Mouse (Mus musculus) neural tube, embryonic 12.5 days (tissue): ENCODE data around the gene Psmd3. TPM values are rescaled to one million over a fixed set of nuclear protein-coding genes. Genes with fewer than 3 reads are reported as not detected.

ENCODE experiments used
- ATAC-seq: fragments of 200-750 bp; cut with Nextera tagmentation; 2 replicates; pipeline ENCODE4 v1.8.0; 2017; ENCODE audit warnings: low read depth, mild to moderate bottlenecking, moderate TSS enrichment, moderate library complexity; ENCODE audit not compliant: low FRiP score
- H3K27ac ChIP-seq: fragments of 300-500 bp; sonication (generic); 2 replicates; pipeline ENCODE4 v1.5.1; 2016
- H3K27me3 ChIP-seq: fragments of 300-500 bp; sonication (generic); replicated peaks from 2 replicates; pipeline ENCODE4 v1.6.1; 2016; ENCODE audit warnings: mild to moderate bottlenecking
- H3K36me3 ChIP-seq: fragments of 300-500 bp; sonication (generic); 2 replicates; pipeline ENCODE4 v1.6.1; 2016; ENCODE audit warnings: mild to moderate bottlenecking
- H3K4me1 ChIP-seq: fragments of 300-500 bp; sonication (generic); 2 replicates; pipeline ENCODE4 v1.6.1; 2016
- H3K4me2 ChIP-seq: fragments of 300-500 bp; sonication (generic); replicated peaks from 2 replicates; pipeline ENCODE4 v1.6.1; 2016; ENCODE audit warnings: mild to moderate bottlenecking
- H3K4me3 ChIP-seq: fragments of 300-500 bp; sonication (generic); 2 replicates; pipeline ENCODE4 v1.5.1; 2016
- H3K9ac ChIP-seq: fragments of 300-500 bp; sonication (generic); 2 replicates; pipeline ENCODE4 v1.6.1; 2016; ENCODE audit warnings: mild to moderate bottlenecking
- H3K9me3 ChIP-seq: fragments of 300-500 bp; sonication (generic); 2 replicates; pipeline ENCODE4 v1.6.1; 2016; ENCODE audit warnings: mild to moderate bottlenecking
- WGBS: fragments of 180-500 bp; shearing (Covaris S2); methylation state at CpG from one replicate; pipeline ENCODE4 v1.1.7; 2016; 5-methylcytosine and 5-hydroxymethylcytosine counted together
- polyA plus RNA-seq: library from polyadenylated mRNA; unstranded; fragments of >200 nt; fragmentation: Nextera tagmentation; extraction: Ambion mirVana; gene quantifications from 2 replicates; pipeline ENCODE4 v1.2.1, GENCODE M21; 2016

The Psmd3 gene
- polyA plus RNA-seq, 1 experiment from 2014 or later, result 231 TPM

DNA sequence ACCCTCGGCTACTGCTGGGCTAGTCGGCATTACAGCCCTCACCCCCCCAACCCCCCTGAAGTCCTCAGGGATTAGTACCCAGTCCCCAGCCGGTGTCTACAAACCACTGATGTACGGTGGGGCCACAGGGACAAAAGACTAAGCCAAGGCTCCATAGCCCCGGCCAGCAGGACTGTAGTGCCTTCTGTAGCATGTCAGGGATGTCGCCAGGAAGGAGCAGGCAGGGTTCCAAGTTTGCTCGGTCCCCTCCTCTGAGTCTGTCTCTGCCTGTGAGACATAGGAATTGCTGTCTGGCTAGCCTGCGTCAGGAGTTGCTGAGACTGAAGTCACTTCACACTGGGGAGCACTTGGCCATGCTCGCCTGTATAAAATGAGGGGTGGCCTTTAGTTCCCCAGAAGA lies 11.9 kb downstream of the Psmd3 start:
- H3K36me3 ChIP-seq, result peaks cover 78% of the 10 kb centered on the region
- no peak for ATAC-seq
- no peaks in the 10 kb centered on the region for H3K4me1 ChIP-seq
- no peak overlapping the region for H3K4me2 ChIP-seq
- H3K4me3 ChIP-seq, result no peak overlapping the region
- no peak overlapping the region for H3K27ac ChIP-seq
- WGBS, result 88% methylated on average over 9 of the region's 9 CpGs
- H3K27me3 ChIP-seq, result no peaks in the 10 kb centered on the region
- no peaks in the 10 kb centered on the region for H3K9me3 ChIP-seq
- no peak overlapping the region for H3K9ac ChIP-seq

DNA sequence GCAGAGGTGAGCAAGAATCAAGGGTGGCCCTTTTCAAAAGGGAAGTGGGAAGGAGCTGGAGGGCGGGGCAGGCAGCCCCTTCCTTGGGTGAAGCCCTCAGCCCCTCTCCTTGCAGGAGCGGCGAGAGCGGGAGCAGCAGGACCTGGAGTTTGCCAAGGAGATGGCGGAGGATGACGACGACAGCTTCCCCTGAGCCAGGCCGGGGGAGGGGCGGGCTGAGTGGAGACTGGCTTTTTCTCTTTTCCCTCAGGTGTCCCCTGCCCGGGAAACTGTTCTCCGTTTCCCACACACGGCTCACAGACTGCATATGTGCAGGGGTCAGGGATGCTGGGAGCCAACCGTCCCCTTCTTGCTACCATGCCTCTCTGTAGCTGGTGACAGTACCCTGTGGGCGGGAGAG lies 13.1 kb downstream of the Psmd3 start:
- no peak overlapping the region for H3K27ac ChIP-seq
- WGBS, result 77% methylated on average over 14 of the region's 14 CpGs

DNA sequence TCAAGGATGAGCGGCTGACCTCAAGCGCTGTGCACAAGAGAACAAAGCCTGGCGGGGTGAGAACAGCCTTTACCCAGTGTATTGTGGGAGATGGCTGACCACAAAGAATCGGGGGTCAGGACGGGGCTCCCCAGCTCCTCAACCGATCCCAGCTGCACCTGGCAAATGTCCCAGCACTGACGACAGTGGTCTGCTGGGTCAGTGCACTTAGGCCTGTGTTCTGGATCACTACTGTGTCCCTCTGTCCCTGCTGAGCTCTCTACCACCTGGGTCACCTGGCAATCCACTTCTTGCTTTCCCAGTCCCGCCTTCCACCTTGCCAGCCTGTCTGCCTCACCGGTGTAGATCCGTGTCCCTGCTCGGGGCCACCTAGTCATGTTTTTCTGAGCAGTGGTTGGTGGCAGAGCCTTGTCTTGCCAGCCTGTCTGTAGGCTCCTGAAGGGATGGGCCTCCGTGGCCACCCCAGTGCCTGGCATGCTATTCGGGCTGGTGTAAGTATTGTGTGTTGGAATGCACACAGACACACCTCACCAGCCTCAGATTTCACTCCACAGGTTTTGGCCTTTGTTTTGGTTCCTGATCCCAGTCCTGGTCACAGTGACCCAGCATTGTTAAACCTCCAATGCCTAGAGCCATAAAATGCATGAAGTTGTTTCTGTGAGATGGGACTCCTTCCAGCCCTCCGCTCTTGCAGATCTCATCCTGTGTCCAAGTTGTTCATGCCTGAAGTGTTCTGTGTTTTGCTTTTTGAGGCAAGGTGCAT lies 14.3 kb downstream of the Psmd3 start:
- Histone ChIP-seq H3K4me2 (no peak overlapping the region), H3K4me3 (no peak overlapping the region), H3K9me3 (no peaks in the 10 kb centered on the region), H3K9ac (no peak overlapping the region), H3K27me3 (no peaks in the 10 kb centered on the region), H3K4me1 (no peaks in the 10 kb centered on the region), H3K27ac (no peak overlapping the region), H3K36me3 (peaks cover 55% of the 10 kb centered on the region)
- no peak for ATAC-seq
- WGBS, result 86% methylated on average over 14 of the region's 14 CpGs

More for the DNA sequence above, 13.1 kb downstream of the Psmd3 start:
- Histone ChIP-seq H3K4me1 (no peaks in the 10 kb centered on the region), H3K9ac (no peak overlapping the region), H3K27me3 (no peaks in the 10 kb centered on the region), H3K4me3 (no peak overlapping the region), H3K4me2 (no peak overlapping the region), H3K9me3 (no peaks in the 10 kb centered on the region), H3K36me3 (peaks cover 67% of the 10 kb centered on the region)
- no peak for ATAC-seq

DNA sequence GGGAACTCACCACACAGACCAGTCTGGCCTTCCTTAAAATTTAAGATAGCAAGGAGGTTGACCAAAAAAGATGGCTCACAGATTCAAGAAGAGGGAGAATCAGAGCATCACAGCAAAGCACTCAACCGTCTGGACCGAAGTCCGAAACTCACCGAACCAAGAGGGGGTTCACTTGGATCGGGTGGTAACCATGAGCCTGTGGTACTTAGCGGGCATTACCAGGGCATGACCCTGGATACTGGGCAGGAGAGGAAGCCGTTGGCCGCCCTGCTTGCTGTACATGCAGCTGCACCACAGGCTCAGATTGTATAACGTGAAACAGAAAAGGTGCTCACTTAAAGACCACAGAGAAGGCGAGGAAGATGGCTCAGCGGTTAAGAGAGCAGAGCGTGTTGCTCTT lies 14.9 kb downstream of the Psmd3 start:
- Histone ChIP-seq H3K27me3 (no peaks in the 10 kb centered on the region), H3K36me3 (peaks cover 49% of the 10 kb centered on the region), H3K4me3 (no peak overlapping the region), H3K9ac (no peak overlapping the region), H3K4me2 (no peak overlapping the region), H3K27ac (no peak overlapping the region), H3K4me1 (no peaks in the 10 kb centered on the region), H3K9me3 (no peaks in the 10 kb centered on the region)
- no peak for ATAC-seq
- WGBS, result 90% methylated on average over 12 of the region's 12 CpGs

DNA sequence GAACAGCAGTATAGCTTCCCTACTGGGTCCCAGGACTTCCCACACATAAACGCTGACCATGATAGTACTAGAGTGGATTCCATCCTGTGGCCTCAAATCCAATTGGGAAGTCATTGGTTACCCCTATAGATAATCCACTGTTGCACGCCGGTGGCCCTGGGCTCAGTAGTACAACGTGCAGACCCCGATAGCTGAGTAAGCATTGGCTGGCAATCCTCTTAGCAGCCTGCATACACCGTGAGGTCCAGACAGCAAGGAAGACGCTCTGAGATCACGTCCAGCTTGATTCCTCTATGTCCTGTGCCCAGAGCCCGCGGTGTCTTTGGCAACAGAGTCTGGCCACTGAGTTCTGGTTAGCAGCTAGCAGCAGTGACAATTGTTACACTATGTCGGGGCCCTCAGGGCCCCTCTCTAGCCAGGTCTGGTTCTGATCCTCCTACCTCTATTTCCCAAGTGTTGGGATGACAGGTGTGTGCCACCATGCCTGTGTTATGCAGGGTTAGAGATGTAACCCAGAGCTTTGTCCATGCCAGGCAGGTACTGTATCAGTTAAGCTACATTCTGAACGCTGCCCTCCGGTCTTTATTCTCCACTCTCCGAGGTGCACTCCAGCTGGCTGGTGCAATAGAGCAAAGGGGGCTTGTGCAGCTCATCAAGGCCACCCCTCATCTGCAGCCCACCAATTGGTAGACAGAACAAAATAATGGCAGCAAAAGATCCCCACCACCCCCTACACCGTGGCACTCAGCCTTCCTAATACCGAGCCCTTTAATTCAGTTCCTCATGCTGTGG lies 16.7 kb downstream of the Psmd3 start:
- ATAC-seq, result no peak
- Histone ChIP-seq H3K27me3 (no peaks in the 10 kb centered on the region), H3K27ac (no peak overlapping the region), H3K4me2 (no peak overlapping the region), H3K4me1 (no peaks in the 10 kb centered on the region), H3K9ac (no peak overlapping the region), H3K36me3 (peaks cover 34% of the 10 kb centered on the region), H3K4me3 (no peak overlapping the region), H3K9me3 (no peaks in the 10 kb centered on the region)
- WGBS, result 85% methylated on average over 16 of the region's 16 CpGs

DNA sequence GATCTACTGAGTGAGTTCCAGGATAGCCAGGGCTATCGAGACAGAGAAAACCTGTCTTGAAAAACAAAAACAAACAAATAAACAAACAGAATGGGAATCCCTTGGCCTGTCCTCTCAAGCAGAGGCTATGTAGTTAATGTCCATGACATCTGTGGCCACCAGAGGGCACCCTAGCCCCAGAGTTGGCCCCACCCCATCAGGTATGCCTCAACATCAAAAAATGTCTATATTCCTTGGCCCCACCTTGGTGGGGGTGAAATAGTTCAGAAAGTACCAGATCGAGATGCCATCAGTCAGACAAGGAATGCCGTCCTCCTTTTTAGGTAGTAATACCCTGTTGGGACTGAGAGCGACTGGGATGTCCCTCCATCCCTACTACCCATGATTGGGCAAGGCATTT lies 17.6 kb downstream of the Psmd3 start:
- WGBS, result 47% methylated on average over 4 of the region's 4 CpGs
- H3K4me1 ChIP-seq, result no peaks in the 10 kb centered on the region
- no peaks in the 10 kb centered on the region for H3K9me3 ChIP-seq
- no peaks in the 10 kb centered on the region for H3K27me3 ChIP-seq
- no peak for ATAC-seq
- H3K27ac ChIP-seq, result no peak overlapping the region
- H3K9ac ChIP-seq, result no peak overlapping the region
- H3K36me3 ChIP-seq, result peaks cover 34% of the 10 kb centered on the region
- no peak overlapping the region for H3K4me3 ChIP-seq
- no peak overlapping the region for H3K4me2 ChIP-seq

DNA sequence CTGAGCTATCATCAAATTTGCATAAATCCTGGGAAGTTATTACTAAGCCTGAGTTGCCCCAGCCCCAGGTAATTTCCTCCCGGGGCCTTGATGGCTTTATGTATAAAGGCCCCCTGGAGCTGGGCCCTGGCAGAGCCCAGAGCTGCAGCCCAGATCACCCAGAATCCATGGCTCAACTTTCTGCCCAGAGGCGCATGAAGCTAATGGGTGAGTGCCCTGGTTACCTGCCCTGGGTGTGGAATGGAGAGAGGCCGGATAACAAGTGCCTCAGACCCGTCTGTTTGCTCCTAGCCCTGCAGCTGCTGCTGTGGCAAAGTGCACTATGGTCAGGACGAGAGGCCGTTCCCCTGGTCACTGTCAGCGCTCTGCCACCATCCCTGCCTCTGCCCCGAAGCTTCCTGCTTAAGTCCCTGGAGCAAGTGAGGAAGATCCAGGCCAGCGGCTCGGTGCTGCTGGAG lies 18.9 kb downstream of the Psmd3 start, which contains the start of gene Csf3:
TSS of gene Csf3 (plus strand) at position 51 of the 458 bp plus-strand sequence.
- 0 out of 2 replicates have a peak within 1 kb of the TSS, but pooled peaks have one; percentile 23 for H3K9ac ChIP-seq
- 31% methylated on average over 10 of the region's 10 CpGs for WGBS
- no peak within 1 kb of the TSS for H3K4me3 ChIP-seq

DNA sequence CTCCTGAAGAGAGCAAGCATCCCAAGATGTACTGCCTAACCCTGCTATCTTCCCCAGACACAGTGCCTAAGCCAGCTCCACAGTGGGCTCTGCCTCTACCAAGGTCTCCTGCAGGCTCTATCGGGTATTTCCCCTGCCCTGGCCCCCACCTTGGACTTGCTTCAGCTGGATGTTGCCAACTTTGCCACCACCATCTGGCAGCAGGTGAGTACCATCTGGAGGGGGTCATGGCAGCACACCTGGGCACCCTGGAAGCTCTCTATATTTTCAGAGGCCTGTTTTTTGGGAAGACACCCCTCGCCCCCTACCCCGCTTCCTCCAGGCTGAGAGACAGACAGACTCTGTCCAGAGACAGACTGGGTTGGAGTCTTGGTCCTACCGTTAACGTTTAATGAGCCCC lies 20.0 kb downstream of the Psmd3 start:
- no peaks in the 10 kb centered on the region for H3K27me3 ChIP-seq
- H3K27ac ChIP-seq, result no peak overlapping the region
- H3K36me3 ChIP-seq, result peaks cover 37% of the 10 kb centered on the region
- ATAC-seq, result no peak
- 69% methylated on average over 5 of the region's 5 CpGs for WGBS
- no peak overlapping the region for H3K4me2 ChIP-seq
- no peak overlapping the region for H3K4me3 ChIP-seq
- no peaks in the 10 kb centered on the region for H3K4me1 ChIP-seq
- H3K9me3 ChIP-seq, result no peaks in the 10 kb centered on the region
- H3K9ac ChIP-seq, result no peak overlapping the region

More for the DNA sequence above, 18.9 kb downstream of the Psmd3 start, which contains the start of gene Csf3:
- Histone ChIP-seq H3K4me2 (no peak within 1 kb of the TSS), H3K36me3 (peaks cover 34% of the 10 kb centered on the region), H3K27ac (no peak within 1 kb of the TSS), H3K9me3 (no peaks in the 10 kb centered on the region), H3K27me3 (no peaks in the 10 kb centered on the region), H3K4me1 (no peaks in the 10 kb centered on the region)
- ATAC-seq, result no peak

DNA sequence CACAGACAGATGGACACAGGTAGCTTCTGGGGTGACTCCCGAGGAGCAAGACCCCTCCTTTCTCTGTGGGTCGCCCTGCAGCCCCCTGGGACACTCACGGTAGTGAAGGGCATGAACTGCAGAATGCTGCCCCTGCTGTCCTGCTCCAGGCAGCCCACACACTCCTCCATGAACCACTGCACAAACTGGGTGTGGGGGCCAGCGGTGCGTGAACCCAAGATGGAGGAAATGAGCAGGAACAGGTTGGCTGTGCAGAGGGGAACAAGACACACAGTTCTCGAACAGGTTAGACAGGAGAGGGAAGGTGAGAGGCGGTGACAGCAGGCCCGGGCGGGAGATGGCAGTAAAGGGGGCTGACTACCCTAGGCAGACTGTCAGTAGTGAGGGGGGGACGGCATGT lies 22.7 kb downstream of the Psmd3 start:
- Histone ChIP-seq H3K27me3 (no peaks in the 10 kb centered on the region), H3K9ac (no peak overlapping the region), H3K4me3 (no peak overlapping the region), H3K9me3 (no peaks in the 10 kb centered on the region), H3K4me1 (no peaks in the 10 kb centered on the region), H3K27ac (no peak overlapping the region), H3K36me3 (peaks cover 62% of the 10 kb centered on the region), H3K4me2 (no peak overlapping the region)
- 88% methylated on average over 10 of the region's 10 CpGs for WGBS
- no peak for ATAC-seq

DNA sequence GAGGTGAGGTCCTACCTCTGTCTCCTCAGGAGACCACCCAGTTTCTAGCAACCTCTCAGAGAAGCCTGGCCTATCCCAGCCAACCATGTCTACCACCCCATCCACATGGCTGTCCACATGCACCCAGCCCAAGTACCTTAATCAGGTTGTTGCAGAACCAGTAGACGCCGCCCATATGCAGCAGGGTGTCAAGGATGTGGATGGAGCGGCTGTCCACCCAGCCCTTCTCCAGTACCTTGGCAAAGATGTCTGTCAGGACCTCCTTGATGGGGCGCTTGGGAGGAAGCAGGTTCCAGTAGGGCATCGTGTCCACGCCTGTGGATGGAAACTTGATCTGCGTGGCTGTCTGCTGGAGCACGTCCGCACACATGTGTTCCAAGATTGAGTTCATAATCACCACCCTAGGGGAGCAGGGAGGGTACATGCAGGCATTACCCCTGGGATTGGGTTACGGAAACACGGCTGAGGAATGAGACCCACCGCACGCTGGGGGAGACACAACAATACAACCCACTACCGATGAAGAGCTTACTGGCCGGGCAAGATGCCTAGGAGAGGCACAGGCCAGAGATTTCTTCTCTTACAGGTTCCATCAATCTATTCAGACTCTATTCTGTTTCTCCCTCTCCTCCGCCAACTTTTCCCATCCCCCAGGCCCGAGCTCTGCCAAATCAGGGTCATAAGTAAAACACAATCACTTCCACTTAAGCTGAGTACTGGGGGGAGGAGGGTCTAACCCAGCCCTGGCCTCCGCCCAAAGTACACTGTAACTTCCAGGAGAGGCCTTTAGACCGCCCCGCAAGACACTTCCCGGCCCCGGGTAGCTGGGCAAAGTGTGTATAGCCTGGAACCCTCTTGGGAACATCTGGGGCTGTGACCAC lies 25.3 kb downstream of the Psmd3 start:
- Histone ChIP-seq H3K4me1 (no peaks in the 10 kb centered on the region), H3K9me3 (no peaks in the 10 kb centered on the region), H3K27me3 (no peaks in the 10 kb centered on the region), H3K9ac (no peak overlapping the region), H3K4me3 (no peak overlapping the region), H3K4me2 (no peak overlapping the region), H3K27ac (no peak overlapping the region), H3K36me3 (peaks cover 79% of the 10 kb centered on the region)
- ATAC-seq, result no peak
- 89% methylated on average over 22 of the region's 22 CpGs for WGBS

DNA sequence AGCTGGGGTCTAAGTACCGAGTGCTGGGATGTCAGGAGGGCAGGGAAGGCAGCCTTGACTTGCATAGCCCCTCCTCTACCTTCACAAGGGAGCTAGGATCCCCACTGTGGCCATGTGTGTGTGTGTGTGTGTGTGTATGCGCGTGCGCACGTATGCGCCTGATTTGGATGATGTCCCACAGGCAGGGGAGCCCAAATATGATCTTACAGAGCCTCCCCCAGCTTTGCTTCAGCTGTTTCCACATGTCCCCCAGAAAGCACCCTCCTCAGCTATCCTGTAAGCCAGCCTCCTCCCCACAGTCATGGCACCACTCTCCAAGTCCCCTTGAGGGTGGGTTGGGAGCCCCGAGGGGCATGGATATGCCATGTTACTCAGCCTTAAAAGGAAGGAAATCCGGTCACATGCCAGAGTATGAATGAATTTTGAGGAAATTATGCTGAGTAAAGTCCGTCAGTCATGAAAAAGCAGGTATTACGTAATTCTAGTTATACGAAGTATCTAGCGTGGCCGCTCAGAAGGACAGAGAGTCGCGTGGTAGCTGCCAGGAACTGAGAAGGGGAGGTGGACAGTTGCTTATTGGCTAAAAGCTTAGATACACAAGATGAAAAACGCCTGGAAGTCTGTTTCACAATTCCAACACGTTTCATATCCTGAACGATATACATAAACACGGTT lies 26.1 kb downstream of the Psmd3 start:
- no peak overlapping the region for H3K9ac ChIP-seq
- no peak overlapping the region for H3K4me3 ChIP-seq
- H3K27me3 ChIP-seq, result no peaks in the 10 kb centered on the region
- H3K27ac ChIP-seq, result no peak overlapping the region
- no peak for ATAC-seq
- H3K36me3 ChIP-seq, result peaks cover 87% of the 10 kb centered on the region
- H3K4me2 ChIP-seq, result no peak overlapping the region
- no peaks in the 10 kb centered on the region for H3K4me1 ChIP-seq
- no peaks in the 10 kb centered on the region for H3K9me3 ChIP-seq
- 90% methylated on average over 19 of the region's 19 CpGs for WGBS
